Mouse (Mus musculus): ENCODE results near the gene Aebp1. TPM values are rescaled to one million over a fixed set of nuclear protein-coding genes. Genes with fewer than 3 reads are reported as not detected.

The Aebp1 gene
- under 1 TPM; 0.44 to 0.83 TPM for total RNA-seq (2023)

DNA sequence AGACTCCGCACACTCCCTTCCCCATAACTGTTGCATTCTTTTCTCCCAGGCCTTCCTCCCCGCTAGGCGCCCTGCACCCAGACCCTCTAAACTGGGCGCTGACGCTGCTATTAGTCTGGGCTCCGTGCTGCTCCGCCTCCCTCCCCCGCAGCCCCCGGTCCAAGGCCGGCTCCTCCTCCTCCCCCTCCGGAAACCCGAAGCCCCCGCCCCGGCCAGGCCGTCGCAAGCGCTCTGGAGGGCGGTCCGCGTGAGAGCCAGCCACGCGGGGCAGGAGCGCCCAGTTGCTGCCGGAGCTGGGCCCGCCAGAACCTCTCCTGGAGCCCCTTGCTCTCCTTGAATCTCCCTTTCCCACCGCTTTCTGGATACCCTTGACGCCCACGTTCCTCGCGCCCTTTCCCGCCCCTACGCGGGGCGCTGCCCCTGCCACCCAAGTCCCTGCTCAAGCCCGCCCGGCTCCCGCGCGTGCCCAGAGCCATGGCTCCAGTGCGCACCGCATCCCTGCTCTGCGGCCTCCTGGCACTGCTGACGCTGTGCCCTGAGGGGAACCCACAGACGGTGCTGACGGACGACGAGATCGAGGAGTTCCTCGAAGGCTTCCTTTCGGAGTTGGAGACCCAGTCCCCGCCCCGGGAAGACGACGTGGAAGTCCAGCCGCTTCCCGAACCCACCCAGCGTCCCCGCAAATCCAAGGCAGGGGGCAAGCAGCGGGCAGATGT lies at the start of gene Aebp1:
Gene Aebp1 (plus strand): TSS at position 270 of the 716 bp plus-strand sequence.

DNA sequence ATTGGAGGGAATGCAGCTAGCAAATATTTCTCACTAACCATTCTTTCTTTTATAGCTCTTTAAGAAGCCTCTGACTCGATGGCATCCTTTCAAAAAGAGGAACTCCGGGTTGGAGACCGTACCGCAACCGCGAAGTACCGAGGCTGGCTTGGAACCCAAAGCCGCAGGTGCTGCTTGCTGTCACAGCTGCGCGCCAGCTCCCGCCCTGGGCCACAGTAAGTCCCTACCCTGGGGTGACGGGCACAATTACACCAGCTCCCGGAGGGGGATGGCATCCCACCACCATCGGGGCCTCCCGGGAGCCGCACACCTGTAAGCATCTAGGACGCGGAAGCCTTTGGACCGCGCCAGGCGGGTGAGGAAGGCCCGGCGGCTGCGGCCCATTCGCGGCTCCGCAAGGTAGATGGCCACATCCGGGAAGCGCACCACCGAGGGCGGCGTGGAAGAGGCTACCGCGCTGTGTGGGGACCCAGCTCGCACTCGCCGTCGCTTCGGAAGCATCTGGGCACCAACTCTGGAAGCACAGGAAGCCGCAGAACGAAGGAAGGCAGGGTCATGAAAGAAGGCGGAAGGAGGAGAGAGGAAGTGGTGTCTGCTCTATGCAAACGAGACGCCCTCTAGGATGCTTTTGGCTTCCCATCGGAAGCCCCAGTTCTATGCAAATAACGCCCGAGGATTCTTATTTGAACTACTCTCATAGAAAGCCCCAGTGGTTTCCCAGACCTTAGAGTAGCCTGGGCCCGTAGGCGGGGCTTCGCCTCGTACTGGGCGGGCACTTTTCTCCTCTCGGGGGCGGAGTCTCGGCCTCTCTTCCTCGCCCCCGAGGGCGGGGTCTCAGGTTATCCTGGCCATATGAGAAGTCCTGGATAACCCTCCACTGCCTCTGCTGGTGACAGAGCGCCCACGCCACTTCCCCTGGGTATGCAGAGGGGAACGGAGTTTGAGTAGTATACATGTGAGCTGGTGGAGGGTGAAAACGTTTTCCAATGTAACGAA lies 24.2 kb upstream of the Aebp1 start, which contains the start of gene Polm:
Gene Polm (minus strand): TSS at position 766 of the 996 bp plus-strand sequence.

DNA sequence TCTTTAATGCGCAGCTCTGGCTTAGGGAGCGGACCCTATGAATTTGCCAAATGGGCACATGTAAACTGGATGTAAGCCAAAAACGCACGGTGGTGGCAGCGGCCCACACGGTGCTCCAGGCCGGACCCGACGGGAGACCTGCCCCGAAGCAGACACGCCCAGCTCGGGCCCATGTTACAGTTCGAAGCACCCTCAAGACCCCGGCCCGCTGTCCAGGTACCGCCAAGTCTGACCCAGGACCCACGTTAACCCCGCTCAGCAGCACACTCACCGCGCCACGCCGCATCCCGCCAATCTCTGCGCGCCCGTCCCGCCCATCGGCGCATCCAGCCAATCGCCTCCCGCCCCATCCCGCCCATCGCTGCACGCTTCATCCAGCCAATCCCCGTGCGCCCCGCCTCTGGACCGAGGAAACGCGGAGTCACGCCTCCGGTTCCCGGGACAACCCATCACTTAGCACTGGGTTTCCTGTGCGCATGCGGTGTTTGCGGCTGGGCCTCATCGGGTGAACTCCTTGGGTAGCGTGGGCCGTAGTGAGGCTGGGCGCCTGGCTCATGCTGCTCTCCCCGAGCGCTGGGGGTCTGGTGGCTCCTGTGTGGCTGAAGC lies 16.3 kb downstream of the Aebp1 start, which contains the start of gene Pold2:
Gene Pold2 (minus strand): TSS at position 372 of the 606 bp plus-strand sequence.

DNA sequence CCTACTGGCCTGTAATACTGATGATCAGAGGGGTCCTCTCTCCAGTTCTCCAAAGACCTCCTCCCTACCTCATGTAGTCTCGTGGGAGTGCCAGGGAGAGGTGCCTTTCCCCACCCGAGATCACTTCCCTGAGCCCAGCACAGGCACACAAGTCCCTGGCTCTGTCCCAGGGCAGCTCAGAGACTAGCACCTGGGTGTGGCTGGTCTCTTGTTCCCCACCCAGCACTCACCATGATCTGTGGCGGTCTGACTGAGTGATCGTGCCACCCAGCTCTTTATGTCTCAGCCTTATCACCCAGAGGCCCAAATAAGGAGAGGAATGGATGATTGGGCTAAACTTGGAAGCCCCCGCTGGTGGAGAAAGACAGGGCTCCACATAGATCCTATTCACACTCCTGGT lies 36.8 kb downstream of the Aebp1 start, which contains the start of gene Myl7:
Gene Myl7 (minus strand): TSS at position 252 of the 400 bp plus-strand sequence.

Other genes with a start within 250 kb of the Aebp1 start
- gene Mrps24, start 146.3 kb upstream of the Aebp1 start, total RNA-seq (2023): 10 to 100 TPM; 69.3 to 82.0 TPM
- gene Urgcp, start 99.6 kb upstream of the Aebp1 start, total RNA-seq (2023): 10 to 100 TPM; 34.1 to 36.1 TPM
- 100 to 1,000 TPM; 120 to 126 TPM for gene Dbnl, start 73.5 kb upstream of the Aebp1 start, total RNA-seq (2023)
- not detected for gene Pgam2, start 58.2 kb upstream of the Aebp1 start, total RNA-seq (2023)
- 10 to 100 TPM; 45.5 to 48.2 TPM for gene Polm, start 23.9 kb upstream of the Aebp1 start, total RNA-seq (2023)
- gene Pold2, start 16.3 kb downstream of the Aebp1 start, total RNA-seq (2023): 10 to 100 TPM; 68.3 to 69.3 TPM
- gene Myl7, start 36.8 kb downstream of the Aebp1 start, total RNA-seq (2023): not detected
- gene Gck, start 88.1 kb downstream of the Aebp1 start, total RNA-seq (2023): not detected
- 10 to 100 TPM; 62.6 to 72.1 TPM for gene Ykt6, start 93.7 kb downstream of the Aebp1 start, total RNA-seq (2023)
- 10 to 100 TPM; 12.4 to 14.4 TPM for gene Camk2b, start 204.4 kb downstream of the Aebp1 start, total RNA-seq (2023)